Mouse (Mus musculus) forelimb bud, embryonic 11.5 days (tissue): Measurements from ENCODE around the gene Tfcp2.
"Not testable (repeated sequence)": the region's sequence is repeated elsewhere in the genome, so short reads cannot be mapped to it uniquely, and the experiment has no call there.

Source experiments
- DNase-seq: peaks from one replicate; pipeline ENCODE4 v3.0.0-alpha.2; 2012; ENCODE audit warnings: low read depth, low spot score

The Tfcp2 gene

GRCm38 (mm10) chr15:100488297-100488696, 63.5 kb downstream of the Tfcp2 start:
- DNase-seq = not testable (repeated sequence)

- no peak for DNase-seq
Measured at GRCm38 (mm10) chr15:100487050-100487449, 64.8 kb downstream of the Tfcp2 start.

- DNase-seq = peak; percentile 26
Measured at GRCm38 (mm10) chr15:100486450-100486849, 65.4 kb downstream of the Tfcp2 start.

GRCm38 (mm10) chr15:100485576-100485975, 66.2 kb downstream of the Tfcp2 start:
- no peak for DNase-seq

- no peak for DNase-seq
Measured at GRCm38 (mm10) chr15:100478925-100479324, 72.9 kb downstream of the Tfcp2 start.

DNA sequence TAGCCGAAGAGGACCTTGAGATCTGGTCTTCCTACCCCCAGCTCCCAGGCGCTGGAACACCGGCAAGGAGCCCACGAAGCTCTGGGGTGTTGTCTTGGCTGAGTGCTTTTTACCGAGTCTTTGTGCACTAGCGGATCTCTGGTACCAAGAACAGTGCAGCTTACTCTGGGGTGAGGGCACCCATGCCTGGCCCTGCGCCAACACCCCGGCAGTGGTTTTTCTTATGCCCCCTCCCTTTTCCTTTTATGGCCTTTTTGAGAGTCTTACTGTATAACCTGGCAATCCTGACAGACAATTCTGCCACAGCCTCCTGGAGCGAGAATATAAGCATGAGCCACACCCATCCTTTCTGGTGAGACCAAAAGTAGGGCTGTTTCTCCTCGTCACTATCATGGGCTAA, 73.5 kb downstream of the Tfcp2 start:
- no peak for DNase-seq

DNA sequence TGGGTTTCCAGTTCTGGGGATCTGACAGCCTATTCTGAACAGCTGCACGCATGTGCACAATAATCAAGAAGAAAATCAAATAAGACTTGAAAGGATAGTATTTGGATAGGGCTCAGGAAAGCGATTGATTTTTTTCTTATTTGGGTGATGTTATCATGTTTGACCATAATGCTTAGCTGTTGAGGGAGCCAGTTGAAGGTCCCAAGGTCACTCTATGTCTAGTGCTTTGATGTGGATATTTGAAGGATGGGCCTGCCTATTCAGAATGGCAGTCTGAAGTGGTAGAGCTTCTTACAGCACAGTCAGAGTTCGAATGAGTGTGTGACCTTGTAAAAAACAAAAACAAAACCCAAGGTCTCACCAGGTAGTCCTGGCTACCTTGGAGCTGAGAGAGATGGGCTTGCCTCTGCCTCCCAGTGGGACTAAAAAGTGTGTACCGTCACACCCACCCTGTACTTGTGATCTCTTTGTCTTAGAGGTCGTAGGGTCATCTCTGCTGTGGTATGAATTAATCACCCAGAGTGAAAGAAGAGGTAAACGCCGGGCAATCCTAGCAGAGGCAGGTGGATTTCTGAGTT, 77.8 kb downstream of the Tfcp2 start:
- DNase-seq = no peak

GRCm38 (mm10) chr15:100470037-100470436, 81.8 kb downstream of the Tfcp2 start:
- no peak for DNase-seq

- no peak for DNase-seq
Measured at GRCm38 (mm10) chr15:100469189-100469545, 82.6 kb downstream of the Tfcp2 start.

DNA sequence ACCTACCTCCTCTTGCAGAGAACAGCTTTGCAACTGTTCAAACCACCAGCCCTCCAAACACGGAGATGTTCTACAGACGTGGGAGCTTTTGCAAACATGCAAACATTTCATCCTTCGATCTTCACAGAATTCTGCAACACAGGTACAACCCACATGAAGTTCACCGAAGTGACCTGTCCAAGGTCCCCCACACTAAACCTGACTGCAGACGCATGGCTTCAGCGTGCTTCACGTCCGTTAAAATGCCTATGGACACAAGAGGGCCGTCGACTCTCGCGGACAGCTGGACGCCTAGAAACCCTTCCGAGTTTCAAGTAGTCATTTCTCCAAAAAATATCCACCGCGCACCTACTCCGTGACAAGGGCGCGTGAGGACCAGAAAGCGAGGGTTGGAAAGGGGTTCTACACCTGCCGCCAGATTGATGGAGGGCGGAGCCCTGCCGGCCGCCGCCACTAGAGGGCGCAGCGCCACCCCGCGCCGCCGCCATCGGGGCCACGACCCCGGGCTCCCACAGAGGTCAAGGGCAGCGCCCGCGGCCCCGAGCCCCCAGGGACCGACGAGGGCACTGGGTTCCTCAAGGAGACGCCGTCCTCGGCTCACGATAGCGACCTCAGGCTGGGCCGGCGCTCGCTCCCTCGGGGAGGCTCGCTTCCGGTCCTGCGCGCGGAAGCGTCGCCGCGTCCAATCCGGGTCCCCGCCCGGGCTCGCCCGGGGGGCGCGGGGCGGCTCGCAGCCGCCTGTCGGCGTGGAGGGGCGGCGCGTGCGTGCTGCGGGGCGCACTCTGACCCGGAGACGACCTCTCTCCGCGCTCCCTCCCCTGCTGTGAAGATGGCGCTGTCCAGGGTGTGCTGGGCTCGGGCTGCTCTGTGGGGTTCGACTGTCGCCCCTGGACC, 83.3 kb downstream of the Tfcp2 start, which contains the start of gene Letmd1:
TSS of gene Letmd1 (plus strand) at position 729 of the 894 bp plus-strand sequence.
- peak; percentile 85 for DNase-seq

GRCm38 (mm10) chr15:100467738-100468137, 84.1 kb downstream of the Tfcp2 start:
- DNase-seq = no peak

DNA sequence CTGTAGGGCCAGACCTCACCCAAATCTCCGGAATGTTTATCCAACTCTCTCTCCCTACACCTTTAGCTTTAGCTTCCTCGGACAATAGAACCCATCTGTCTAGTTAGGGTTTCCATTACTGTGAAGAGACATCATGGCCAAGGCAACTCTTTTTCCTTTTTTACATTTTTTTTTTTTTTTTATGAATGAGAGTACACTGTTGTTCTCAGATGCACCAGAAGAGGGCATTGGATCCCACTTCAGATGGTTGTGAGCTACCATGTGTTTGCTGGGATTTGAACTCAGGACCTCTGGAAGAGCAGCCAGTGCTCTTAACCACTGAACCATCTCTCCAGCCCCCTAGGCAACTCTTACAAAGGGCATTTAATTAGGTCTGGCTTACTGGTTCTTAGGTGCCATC, 86.4 kb downstream of the Tfcp2 start:
- DNase-seq = no peak

GRCm38 (mm10) chr15:100463712-100464111, 88.1 kb downstream of the Tfcp2 start:
- DNase-seq = peak; percentile 60

DNA sequence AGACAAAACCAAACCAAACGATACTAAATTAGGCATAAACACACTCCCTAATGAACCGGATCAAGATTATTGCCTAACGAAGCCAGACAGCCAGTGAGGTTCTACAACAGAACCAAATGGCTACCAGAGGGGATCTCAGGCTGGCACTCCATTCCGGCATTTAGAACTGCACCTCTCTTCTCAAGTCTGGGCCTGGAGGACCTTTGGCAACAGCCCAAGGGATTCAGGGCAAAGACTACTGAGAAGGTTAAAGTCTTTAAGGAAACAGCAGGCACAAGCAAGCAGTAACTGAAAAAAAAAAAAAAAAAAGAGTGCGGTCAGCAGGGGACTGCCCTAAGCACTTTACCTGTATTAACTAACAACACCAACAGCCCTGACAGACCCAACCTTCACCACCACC, 89.7 kb downstream of the Tfcp2 start:
- DNase-seq = no peak

GRCm38 (mm10) chr15:100461646-100462045, 90.2 kb downstream of the Tfcp2 start:
- DNase-seq = no peak

GRCm38 (mm10) chr15:100460942-100461341, 90.9 kb downstream of the Tfcp2 start:
- no peak for DNase-seq

GRCm38 (mm10) chr15:100458055-100458454, 93.8 kb downstream of the Tfcp2 start:
- peak; percentile 73 for DNase-seq

- peak; percentile 88 for DNase-seq
Measured at GRCm38 (mm10) chr15:100457340-100457739, 94.5 kb downstream of the Tfcp2 start.

GRCm38 (mm10) chr15:100456356-100456991, 95.3 kb downstream of the Tfcp2 start:
- DNase-seq = no peak

DNA sequence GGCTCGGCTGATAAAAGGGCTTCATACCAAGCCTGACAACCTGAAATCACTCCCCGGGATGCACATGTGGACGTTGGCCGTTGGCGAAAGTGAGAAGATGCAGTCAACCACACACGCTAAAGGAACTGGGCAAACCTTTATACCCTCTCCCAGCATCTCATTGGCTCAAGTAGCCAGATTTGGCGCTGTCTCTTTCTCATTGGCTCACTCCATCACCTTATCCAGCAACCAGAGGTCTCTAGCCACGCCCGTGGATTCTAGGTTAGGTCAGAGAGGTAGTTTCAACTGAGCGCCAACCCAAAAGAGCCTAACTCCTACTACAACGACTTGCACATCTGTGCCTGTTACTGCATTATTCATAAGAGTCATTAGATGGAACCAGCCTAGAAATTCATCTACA, 99.3 kb downstream of the Tfcp2 start:
- DNase-seq = no peak

DNA sequence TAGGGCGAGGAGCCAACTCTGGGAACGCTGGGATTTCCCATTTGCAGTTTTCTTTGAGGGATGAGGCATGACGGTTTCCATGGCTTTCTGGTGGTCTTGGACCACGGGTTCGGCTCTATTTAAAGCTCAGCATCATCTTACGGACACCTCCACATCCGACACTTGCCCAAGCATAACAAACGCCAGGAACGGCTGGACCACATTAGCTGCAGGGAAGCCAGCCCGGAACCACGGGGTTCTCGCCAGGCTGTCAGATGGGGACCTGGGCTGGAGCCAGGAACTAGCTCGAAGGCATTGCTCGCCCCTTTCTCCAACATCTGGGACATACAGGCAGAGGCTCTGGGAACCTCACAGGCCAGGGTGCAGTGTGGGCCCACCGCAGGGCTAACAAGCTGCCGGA, 100.6 kb downstream of the Tfcp2 start:
- no peak for DNase-seq

DNA sequence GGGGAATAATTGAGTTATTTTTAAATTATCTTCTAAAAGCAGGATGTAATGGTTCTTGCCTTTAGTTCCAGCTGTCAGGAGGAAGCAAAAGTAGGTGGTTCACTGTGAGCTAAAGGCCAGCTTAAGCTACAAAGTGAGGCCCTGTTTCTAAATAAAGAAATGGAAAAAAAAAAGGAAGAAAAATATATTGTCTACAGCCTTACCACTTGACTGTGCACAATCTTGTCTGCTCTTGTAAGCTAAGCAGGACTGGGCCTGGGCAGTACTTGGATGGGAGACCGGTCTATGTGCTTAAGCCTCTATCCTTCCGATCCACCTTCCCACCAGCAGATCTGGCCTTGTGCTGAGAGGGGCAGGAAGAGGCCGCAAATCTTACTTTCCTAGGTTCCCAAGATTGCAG, 102.3 kb downstream of the Tfcp2 start:
- DNase-seq = no peak

DNA sequence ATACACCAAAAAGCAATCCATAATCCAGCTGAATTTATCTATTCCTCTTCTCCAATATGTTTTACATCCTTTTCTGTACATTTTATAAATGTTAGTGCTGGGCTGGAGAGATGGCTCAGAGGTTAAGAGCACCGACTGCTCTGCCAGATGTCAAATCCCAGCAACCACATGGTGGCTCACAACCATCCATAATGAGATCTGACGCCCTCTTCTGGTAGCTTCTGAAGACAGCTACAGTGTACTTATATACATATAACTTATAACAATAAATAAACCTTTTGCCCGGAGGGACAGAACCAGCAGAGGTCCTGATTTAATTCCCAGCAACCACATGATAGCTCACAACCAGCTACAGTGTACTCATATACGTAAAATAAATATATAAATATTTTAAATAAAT, 103.2 kb downstream of the Tfcp2 start:
- DNase-seq = no peak
